Mouse (Mus musculus) lung, postnatal 36 days (tissue): ENCODE measurements around the gene Ttll8.
A peak's percentile ranks its signal among the peaks of the same experiment; 100 is the strongest.

Experiments
- DNase-seq: peaks from one replicate; pipeline ENCODE4 v3.0.0; 2022; ENCODE audit warnings: mixed read lengths

The Ttll8 gene

DNA sequence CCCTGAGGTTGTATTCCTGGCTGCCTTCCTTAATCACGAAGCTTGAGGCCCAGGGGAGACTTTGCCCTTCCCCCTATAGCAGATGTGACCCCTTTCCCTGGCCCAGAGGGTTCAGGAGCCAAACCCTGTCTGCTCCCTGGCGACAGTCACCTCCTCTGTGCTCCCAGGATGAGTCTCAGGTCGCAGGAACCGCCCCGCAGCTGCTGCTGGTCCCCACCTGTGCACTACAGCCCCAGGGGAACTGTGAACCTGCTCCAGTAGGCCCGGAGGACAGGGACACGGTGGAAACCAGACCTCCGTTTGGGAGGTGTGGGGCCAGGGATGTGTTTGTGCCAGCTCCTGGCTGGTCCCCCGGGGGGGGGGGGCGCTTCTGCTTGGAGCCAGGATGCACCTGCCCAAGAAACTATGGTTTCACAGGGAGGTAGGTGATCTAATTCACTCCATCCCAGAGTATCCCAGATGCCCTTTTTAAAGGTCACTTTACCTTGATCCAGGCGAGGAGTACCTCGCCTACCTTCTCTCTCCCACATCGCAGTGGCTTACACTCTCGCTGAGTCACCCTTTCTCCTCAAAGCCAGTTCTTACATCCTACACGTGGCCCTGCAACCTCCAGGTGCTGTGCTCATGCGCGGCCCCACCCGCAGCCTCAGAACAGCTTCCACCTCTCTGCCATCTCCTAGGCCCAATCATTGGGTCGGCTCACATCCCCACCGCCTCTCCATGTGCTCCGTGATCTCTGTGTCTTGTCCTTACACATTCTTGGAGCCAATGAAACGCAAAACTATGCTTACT lies 72.8 kb downstream of the Ttll8 start:
- no peak for DNase-seq

DNA sequence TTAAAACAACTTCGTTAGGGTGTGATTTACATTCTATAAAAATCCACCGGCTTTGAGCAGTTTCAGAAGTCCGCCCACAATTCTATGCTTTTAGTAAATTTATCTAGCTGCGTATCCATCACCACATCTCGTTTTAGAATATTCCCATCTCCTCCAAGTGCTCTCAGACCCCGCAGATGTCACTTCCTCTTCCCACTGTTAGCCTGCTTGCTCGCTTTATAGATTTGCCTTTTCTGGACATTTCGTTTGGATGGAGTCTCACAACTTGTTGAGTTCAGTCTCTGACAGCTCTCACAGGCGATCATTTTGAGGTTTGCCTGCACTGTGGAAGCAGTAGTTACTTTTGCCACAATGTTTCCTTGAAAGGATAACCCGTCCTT lies 77.2 kb downstream of the Ttll8 start:
- DNase-seq: no peak

- DNase-seq: peak; percentile 88
Measured at GRCm38 (mm10) chr15:88876155-88877020, 77.8 kb downstream of the Ttll8 start.

DNA sequence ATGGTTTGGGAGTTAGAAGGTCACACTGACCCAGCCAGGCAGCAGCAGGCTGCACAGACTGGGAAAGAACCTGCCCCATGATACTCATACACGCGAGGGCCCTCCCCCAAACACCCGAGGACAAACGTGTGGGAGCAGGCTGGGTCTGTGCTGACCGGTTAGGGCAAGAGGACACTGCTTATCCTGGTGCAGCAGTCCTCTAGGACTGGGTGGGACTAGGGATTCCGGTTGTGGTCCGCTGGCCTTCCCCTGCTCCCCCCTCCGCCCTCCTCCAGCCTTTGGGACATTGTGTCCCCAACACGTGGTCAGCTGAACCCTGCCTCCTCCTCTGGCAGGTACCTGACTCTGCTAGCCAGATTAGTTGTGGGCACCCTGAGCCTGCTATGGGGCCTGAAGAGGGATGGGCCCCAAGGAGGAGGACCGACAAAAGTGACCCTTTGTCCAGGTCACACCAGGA lies 78.6 kb downstream of the Ttll8 start:
- DNase-seq: no peak

GRCm38 (mm10) chr15:88874477-88874876 lies 79.7 kb downstream of the Ttll8 start:
- DNase-seq: no peak

- no peak for DNase-seq
Measured at GRCm38 (mm10) chr15:88874061-88874460, 80.2 kb downstream of the Ttll8 start.

DNA sequence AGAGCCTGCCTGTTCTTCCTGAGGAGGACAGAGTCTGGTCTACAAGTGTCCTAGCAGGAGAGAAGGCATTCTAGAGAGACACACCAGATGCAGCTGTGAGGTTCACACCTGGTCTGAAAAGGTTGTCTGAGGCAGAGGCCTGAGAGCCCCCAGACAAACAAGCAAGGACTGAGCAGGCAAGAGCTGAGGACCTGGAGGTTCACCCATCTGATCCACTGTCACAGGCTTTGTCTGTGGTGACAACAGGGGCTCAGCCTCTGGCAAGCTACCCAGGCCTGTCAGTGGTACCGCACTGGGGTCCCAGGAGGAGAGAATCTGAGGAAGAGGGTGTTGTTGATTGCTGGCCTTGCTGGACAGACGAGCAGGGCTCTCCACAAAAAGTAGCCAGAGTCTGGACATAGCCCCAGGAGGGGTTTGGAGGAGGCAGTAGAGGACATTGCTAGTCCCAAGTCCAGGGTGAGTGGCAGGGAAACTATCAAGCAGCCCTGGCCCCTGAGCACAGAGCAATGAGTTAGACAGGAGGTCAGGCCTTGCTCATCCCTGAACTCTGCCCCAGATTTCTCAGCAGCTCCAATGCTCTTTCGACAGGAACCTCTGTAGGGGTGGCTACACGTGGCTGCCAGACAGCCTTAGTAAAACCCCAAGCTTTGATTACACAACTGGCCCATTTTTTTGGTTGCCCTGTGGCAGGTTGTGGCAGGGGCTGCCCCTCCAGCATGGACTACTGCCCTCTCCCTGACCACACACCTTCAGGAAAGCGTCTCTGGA lies 83.6 kb downstream of the Ttll8 start:
- DNase-seq: no peak

DNA sequence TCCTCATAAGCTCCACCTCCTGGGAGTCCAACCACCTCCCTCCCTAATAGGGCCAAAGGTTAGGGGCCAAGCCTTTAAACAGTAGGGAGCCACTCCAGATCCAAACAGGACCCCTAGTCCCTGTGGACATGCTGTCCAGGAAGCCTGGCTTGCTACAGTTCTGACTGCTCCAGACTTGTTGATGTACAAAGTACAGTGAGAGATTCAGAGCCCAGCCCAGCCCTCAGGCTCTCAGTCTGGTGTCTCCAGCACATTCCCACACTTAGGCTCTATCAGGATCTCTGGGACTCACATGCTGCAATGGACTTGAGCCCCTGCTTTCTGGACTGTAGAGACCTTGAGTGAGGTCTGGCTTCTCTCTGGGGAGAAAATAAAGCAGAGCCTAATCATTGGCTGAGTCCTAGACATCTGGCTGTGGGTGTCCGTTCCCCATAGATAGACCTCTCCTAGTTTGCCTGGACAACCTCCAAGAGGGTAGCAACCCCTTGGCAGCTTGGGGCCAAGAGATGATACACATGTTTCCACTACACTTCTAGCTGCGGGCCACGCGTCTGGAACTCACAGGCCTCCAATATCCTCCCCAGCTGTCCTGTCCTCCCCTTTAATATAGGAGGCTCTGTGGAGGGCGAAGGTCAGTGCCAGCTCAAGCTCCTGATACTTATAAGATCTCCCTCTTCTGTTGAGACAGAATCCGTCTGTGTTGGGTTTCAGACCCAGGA lies 86.0 kb downstream of the Ttll8 start:
- DNase-seq: peak; percentile 80

GRCm38 (mm10) chr15:88867368-88868023 lies 86.7 kb downstream of the Ttll8 start:
- peak; percentile 88 for DNase-seq

- no peak for DNase-seq
Measured at GRCm38 (mm10) chr15:88866934-88867356, 87.3 kb downstream of the Ttll8 start.

DNA sequence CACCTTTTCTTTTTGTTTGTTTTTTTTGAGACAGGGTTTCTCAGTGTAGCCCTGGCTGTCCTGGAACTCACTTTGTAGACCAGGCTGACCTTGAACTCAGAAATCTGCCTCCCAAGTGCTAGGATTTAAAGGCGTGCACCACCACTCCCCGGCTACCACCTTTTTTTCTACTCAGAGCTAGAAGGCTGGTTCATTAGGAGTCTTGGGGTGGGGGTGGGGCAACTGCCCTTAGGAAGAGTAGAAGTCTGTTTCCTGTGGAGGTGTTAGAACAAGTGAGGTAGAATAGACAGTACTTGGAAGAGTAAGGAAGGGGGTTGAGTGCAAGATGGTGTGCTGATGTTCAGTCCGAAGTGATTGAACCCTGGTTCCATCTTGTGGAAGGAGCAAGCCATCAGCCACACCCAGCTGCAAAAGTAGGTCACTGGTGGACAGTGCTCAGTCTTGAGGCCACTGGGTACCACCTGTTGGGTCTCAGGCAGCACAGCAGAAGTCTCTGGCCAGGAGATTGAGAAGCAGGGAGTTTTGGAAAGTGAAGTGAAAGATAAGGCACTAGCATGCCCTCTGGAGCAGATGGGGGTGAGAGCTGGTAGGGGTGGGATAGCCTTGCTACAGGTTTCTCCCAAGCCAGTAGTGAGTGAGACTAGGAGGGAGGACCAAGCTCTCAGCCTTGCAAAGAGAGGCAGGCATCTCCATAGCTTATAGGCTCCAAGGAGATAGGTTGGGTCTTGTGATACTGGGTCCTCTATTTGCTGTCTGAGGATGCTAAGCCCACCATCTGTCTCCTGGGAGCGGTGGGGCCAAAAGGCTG lies 88.1 kb downstream of the Ttll8 start:
- no peak for DNase-seq

GRCm38 (mm10) chr15:88865061-88865460 lies 89.2 kb downstream of the Ttll8 start:
- no peak for DNase-seq

GRCm38 (mm10) chr15:88864270-88865030 lies 89.8 kb downstream of the Ttll8 start:
- DNase-seq: peak; percentile 47

- peak; percentile 97 for DNase-seq
Measured at GRCm38 (mm10) chr15:88863695-88864231, 90.5 kb downstream of the Ttll8 start.

DNA sequence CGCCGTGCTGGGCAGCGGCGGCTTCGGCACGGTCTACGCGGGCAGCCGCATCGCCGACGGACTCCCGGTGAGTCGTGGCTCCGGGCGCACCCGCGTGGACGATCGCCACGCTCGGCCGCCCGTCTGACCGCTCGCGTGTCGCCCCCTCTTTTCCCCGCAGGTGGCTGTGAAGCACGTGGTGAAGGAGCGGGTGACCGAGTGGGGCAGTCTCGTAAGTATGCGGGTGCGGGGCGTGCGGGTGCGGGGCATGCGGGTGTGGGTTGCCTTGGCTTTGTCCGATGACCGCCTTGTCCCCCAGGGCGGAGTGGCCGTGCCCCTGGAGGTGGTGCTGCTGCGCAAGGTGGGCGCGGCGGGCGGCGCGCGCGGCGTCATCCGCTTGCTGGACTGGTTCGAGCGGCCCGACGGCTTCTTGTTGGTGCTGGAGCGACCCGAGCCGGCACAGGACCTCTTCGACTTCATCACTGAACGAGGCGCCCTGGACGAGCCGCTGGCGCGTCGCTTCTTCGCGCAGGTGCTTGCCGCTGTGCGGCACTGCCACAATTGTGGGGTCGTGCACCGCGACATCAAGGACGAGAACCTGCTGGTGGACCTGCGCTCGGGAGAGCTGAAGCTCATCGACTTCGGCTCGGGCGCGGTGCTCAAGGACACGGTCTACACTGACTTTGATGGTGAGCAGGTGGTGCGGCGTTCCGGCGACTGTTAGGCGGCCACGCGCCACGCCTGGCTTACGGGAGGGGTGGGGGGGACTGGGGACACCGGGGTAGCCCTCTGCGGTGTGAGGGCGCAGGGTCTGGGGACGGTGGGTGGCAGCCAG lies 91.1 kb downstream of the Ttll8 start:
- peak; percentile 70 for DNase-seq

DNA sequence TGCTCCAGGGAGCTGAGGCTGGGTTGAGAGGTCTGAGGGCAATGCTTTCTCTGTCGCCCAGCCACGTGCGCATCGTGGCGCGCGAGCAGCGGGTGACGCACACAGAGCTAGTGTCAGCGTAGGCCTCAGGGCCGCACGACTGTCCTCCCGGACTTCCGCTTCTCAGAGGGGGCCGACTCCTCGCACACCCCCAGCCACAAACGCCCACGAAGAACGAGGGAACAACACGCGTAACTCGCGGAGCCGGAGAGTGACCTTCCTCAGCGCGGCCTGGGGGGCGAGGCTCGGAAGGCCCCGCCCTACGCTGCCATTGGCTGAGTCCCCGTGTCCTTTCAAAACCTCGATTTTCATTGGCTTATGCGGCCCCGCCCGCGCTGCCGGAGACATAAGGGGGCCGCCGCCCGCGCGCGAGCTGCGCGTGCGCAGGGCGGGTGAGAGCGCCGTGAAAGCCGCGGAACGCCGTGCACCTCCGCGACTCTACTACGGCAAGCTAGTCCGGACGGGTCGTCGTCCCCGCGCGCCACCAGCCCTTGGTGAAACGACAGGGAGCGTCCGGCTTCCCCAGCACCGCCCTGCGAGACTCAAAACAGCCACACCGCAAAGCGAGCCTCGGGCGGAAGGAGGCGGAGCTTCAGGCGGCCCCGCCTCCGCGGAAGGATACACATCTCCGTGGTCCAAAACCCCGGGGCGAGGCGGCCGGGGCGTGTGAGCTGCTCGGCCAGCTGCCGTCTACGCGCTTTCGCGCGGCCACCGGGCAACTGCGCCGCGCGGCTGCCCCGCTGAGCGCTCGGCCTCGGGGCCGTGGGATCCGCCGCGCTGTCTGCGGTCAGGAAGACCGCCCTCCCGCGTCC lies 92.2 kb downstream of the Ttll8 start, which contains the start of gene Pim3:
Gene Pim3 (plus strand): TSS at position 415 of the 851 bp plus-strand sequence.
- DNase-seq: peak; percentile 98

DNA sequence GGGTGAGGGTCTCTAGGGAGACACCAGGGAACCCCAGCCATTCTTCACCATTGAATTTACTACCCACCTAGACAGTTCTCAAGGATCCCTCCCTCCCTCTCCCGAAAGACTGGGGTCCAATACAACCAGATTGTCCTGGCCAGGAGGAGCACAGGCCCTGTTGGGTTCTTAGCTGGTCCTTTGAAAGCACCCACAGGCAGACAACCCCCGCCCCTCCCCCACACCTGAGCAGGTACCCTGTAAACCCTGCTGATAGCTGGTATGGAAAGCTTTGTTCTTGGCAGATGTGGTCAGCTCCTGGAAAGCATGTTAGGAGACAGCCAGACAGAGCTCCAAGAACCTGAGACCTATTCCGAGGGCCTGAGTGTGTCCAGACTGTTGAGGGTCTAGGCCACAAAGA lies 93.4 kb downstream of the Ttll8 start:
- DNase-seq: no peak
